Mouse (Mus musculus): ENCODE measurements around the gene Gtpbp1.
"Not testable (repeated sequence)": the region's sequence is repeated elsewhere in the genome, so short reads cannot be mapped to it uniquely, and the experiment has no call there.

The Gtpbp1 gene

GRCm38 (mm10) chr15:79690426-79691022 lies at the start of gene Gtpbp1:
Gene Gtpbp1 (plus strand): TSS chr15:79690845.
- peak; percentile 94 for DNase-seq

GRCm38 (mm10) chr15:79641135-79641817 lies 49.4 kb upstream of the Gtpbp1 start:
- no peak for DNase-seq

- no peak for DNase-seq
Measured at GRCm38 (mm10) chr15:79645483-79645882, 45.2 kb upstream of the Gtpbp1 start.

GRCm38 (mm10) chr15:79648130-79648529 lies 42.5 kb upstream of the Gtpbp1 start:
- DNase-seq, result no peak

GRCm38 (mm10) chr15:79650569-79650968 lies 40.1 kb upstream of the Gtpbp1 start:
- DNase-seq, result peak; percentile 70

GRCm38 (mm10) chr15:79651481-79651880 lies 39.2 kb upstream of the Gtpbp1 start:
- peak; percentile 19 for DNase-seq

GRCm38 (mm10) chr15:79656451-79656850 lies 34.2 kb upstream of the Gtpbp1 start:
- DNase-seq, result no peak

- DNase-seq, result peak; percentile 88
Measured at GRCm38 (mm10) chr15:79657837-79658530, 32.7 kb upstream of the Gtpbp1 start.

GRCm38 (mm10) chr15:79658531-79659375 lies 31.9 kb upstream of the Gtpbp1 start, which contains the start of the genes Fam227a and Cby1:
Gene Fam227a (minus strand): TSS chr15:79658956.
Gene Cby1 (plus strand): TSS chr15:79659199.
- peak; percentile 95 for DNase-seq

GRCm38 (mm10) chr15:79661852-79662251 lies 28.8 kb upstream of the Gtpbp1 start:
- peak; percentile 66 for DNase-seq

- no peak for DNase-seq
Measured at GRCm38 (mm10) chr15:79664666-79665065, 26.0 kb upstream of the Gtpbp1 start.

GRCm38 (mm10) chr15:79669195-79669594 lies 21.4 kb upstream of the Gtpbp1 start:
- DNase-seq, result no peak

- DNase-seq, result peak; percentile 92
Measured at GRCm38 (mm10) chr15:79670249-79670971, 20.2 kb upstream of the Gtpbp1 start, which contains the start of gene Tomm22. Gene Tomm22 (plus strand): TSS chr15:79670861.

- DNase-seq, result no peak
Measured at GRCm38 (mm10) chr15:79670972-79671299, 19.7 kb upstream of the Gtpbp1 start.

- DNase-seq, result not testable (repeated sequence)
Measured at GRCm38 (mm10) chr15:79671828-79672348, 18.8 kb upstream of the Gtpbp1 start.

GRCm38 (mm10) chr15:79677936-79678335 lies 12.7 kb upstream of the Gtpbp1 start:
- DNase-seq, result no peak

- DNase-seq, result no peak
Measured at GRCm38 (mm10) chr15:79681973-79682372, 8.7 kb upstream of the Gtpbp1 start.

GRCm38 (mm10) chr15:79683146-79683545 lies 7.5 kb upstream of the Gtpbp1 start:
- DNase-seq, result no peak

GRCm38 (mm10) chr15:79683707-79684465 lies 6.8 kb upstream of the Gtpbp1 start:
- no peak for DNase-seq

GRCm38 (mm10) chr15:79684616-79685015 lies 6.0 kb upstream of the Gtpbp1 start:
- no peak for DNase-seq

GRCm38 (mm10) chr15:79685141-79685641 lies 5.5 kb upstream of the Gtpbp1 start:
- no peak for DNase-seq
